Mouse (Mus musculus) frontal cortex, postnatal 25 days (tissue): ENCODE results near the gene Jmjd7.
A peak's percentile ranks its signal among the peaks of the same experiment; 100 is the strongest.

Source experiments
- DNase-seq, 2 experiments: peaks; one replicate each; pipeline ENCODE4 v3.0.0; 2022; ENCODE audit warnings: low spot score in 2 of 2

The Jmjd7 gene

DNA sequence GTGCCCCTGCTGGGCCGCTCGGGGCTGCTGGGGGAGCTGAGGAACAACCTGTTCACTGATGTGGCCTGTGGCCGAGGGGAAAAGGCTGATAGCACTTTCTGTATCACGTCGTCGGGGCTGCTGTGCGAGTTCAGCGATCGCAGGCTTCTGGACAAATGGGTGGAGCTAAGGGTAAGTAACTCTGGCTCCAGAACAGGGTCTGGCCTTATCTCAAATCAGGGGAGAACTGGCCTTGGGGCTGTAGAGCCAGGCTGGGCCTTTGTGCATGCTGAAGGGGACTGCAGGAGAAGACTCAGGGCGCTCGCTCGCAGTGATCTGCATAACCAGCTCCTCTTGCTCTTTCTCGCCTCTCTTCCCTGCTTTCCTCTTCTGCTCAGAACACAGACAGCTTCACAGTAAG is 14.4 kb upstream of the Jmjd7 start:
- DNase-seq: no peak

DNA sequence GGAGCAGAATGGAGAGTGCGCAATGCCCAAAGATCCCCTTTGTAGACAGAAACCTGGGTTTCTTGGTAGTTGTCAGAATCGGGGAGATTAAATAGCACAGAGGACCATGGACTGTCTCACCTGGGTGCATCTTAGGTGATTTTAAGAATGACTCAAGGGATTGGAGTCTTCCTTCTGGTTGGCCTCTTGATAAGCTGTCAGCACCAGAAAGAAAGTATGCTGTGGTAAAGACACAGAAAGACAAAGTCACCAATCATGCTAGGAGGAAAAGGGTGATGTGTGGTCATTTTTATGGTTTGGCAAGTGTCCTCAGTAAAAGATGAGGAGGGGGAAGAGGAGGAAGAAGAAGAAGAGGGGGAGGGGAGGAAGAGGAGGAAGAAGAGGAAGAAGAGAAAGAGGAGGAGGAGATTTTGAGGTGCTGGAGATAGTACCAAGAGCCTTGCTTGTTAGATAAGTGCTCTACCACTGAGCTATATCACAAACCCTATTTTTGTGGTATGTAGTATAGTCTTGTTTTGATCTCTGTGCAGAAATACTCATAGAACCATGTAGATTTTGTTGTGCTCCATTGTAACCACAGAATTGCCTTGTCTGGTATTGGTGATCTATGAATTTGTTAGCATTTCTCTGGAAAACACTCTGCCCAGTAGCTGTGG is 13.3 kb upstream of the Jmjd7 start:
- no peak for DNase-seq

DNA sequence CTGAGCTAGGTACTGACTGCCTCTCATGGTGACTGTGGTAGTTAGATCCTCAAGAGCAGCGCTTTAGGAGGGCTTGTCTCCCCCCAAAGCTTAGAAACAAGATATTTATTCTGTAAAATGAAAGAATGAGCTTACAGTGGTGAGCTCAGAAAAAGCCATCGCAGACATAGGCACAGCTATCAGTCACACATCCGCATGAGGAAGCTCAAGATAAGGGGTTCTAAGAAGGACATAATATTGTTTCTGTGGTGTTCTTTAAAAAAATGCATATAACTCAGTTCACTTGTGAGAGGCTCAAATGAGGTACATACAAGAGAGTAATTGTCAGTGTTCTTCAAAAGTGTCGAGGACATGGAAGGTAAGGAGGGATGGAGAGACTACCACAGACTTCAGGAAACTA is 11.4 kb upstream of the Jmjd7 start:
- no peak for DNase-seq

DNA sequence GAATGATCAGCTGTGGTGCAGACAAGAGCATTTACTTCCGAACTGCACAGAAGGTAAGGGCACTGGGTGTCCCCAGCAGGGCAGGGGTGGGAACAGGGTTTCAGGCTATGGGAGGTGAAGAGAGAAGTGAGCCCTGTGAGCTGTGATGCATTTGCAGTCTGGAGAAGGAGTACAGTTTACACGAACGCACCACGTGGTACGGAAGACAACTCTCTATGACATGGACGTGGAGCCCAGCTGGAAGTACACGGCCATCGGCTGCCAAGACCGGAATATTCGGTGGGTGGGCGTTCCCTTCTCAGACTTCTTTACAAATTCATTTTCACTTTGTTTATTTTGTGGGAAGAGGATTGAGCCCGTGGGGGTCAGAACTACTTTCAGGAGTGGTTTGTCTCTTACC is 9.7 kb upstream of the Jmjd7 start:
- no peak for DNase-seq

DNA sequence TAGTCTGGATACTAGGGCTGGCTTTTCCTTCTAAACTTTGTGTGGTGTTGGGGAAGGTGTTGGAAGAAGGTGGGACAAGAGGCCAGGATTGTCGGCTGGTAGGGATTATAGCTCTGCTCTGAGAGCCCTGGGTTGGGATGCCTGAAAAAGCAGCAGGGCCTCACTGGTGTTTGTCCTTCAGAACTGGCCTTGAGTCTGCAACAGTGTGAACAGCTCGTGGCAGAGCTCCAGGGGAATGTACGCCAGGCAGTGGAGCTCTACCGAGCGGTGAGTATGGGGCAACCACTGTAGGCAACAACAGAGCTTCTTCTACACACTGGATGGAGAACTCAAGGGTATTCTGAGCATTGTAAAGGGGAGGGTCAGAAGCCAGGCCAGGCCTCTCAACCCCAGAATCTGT is 2.9 kb upstream of the Jmjd7 start:
- DNase-seq: no peak

DNA sequence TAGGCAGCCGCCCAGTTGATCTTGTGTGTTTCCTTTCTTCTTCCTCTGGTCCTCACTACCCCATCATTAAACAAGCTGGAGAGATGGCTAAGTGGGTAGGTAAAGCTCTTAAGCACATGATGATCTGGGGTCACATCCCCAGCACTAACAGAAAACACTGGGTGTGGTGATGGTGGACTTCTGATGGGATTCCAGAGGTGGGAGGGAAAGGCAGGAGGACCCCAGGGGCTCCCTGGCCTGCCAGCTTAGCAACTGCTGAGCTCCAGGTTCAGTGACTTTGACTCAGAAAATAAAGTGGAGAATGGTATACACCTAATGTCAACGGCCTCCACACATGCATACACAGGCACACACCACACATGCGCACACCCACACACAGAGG is 658 bp downstream of the Jmjd7 start:
- DNase-seq: no peak

DNA sequence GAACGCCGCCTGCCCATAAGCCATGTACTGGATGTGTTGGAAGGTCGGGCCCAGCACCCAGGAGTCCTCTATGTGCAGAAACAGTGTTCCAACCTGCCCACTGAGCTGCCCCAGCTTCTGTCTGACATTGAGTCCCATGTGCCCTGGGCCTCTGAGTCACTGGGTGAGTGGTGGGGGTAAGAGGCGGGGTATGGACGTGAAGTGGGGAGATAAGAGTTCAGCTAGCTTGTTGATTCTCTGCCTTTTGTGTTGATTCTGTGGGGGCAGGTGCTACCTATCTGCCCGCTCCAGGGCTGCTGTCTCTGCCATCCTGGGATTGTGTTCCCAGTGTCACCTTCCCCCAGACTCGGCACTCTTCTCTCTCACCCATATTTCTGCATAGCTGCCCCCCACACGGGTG is 3.1 kb downstream of the Jmjd7 start:
- DNase-seq: no peak

DNA sequence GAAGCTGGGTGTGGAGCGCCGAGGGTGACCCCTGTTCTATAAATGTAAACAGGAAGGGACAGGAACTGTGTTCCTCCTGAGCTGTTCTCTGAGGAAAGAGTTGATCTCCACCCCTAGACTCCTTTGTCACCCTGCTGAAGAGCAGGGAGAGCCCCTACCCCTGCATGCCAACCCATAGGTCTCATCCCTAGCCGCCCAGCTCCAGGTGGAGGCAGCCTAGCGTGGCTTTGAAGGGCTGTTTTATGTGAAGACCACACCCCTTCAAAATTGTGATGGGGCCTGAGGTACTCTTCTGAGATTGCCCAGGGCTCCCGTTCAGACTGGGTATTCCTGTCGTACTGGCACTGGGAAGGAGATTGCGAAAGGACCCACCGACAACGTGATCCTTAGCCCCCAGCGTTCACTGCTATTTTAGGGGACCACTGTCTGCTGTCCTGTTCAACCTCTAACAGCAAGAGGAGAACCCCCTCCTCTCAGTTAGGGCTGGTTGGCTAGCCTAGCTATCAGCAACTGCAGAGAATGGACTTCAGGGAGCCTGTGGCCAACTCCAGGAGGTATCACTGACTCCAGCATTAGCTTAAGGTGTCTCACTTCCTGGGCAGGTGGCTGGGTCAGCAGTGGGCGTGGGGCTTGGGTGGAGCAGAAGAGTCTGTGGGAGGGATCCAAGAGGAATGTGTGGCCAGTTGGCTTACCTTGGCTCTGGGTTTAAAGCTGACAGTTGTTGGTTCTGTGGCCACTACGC is 5.6 kb downstream of the Jmjd7 start, which contains the start of gene Pla2g4b:
TSS of gene Pla2g4b (plus strand) at position 692 of the 742 bp plus-strand sequence.
- DNase-seq: no peak

DNA sequence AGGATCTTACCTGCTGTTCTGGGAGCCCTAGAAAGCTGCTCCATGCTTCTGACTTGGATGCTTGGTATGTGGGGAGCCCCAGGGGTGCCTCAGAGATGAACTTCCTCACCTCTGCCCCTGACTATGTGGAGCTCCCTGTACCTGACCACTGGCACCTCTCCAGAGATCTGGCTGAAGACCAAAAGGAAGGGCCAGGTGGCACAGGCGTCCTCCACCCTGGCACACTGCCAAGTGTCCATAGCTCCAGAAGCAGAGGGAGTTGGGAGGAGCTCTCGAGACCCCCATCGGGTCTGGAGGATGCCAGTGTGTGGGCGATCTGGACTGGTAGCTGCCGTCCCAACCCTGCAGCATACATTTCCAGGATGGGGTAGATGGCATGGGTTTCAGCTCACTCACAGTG is 6.4 kb downstream of the Jmjd7 start:
- DNase-seq: no peak

DNA sequence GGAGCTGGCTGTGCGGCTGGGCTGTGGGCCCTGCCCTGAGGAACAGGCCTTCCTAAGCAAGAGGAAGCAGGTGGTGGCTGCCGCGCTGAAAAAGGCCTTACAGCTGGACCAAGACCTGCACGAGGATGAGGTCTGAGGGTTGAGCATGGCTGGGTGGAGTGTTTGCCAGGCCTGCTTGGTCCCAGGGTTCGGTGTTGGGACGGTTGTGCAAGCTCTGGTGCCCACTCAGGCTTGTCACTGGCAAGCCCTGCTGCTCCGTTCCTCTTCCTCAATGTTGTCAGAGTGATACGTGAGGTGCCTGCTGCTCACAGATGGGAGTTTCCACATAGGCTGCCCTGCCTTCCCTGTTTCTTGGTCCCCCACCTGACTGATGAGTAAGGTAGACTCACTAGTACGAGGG is 10.5 kb downstream of the Jmjd7 start:
- DNase-seq: no peak

DNA sequence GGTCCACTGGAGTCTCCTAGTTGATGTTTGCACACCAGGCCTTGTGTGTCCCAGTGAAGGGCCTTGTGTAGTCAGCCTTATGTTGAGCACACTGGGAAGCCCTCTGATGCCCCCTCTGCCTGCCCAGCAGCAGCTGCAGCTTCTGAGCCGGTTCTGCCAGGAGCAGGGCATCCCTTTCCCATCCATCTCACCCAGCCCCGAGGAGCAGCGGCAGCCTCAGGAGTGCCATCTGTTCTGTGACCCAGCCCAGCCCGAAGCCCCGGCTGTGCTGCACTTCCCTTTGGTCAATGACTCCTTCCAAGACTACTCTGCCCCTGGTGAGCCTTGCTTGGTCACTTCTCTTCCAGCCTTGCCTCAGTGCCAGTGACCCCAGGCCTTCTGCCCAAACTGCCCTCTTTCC is 13.7 kb downstream of the Jmjd7 start:
- no peak for DNase-seq

DNA sequence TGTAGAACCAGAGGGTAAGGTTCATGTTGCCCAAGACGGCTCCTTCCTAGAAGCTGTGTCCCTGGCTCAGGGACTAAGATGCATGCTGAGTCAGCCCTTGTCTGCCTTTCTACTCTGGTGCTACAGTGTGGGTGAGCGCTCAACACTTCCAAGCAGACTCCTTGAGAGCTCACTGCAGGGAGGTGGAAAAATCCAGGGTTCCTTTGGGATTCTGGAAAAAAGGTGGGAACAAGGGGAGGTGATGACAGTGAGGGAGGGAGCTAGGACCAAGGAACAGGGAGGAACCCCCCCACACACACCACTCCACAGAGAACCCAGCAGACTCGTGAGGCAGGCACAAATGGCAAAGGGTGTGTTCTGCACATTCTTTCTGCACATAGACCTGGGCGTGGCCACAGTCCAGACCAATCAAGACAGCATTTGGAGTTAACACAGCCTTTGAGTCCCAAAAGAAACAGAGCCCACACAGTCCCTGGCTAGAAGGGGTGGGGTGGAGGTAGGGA is 16.9 kb downstream of the Jmjd7 start:
- peak in 1 of 2 experiments; percentile 36 for DNase-seq

DNA sequence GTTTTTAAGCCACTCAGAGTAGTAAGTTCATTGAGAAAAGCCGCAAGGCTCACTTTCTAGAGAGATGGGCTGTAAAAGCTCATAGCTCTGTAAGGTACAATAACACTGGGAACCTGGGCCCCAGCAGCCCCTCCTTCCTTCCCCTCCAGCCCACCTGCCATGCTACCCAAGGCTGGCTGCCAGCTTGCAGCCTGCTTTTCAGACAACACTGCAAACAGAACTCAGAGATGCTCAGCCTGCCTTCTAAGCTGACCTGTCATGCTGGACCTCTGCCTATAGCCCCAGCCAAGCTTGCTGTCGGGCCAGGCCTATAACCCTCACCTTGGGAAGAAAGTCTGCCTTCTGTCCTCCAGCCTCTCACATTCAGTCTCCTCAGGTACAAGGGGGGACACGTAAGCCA is 17.4 kb downstream of the Jmjd7 start:
- DNase-seq: no peak

DNA sequence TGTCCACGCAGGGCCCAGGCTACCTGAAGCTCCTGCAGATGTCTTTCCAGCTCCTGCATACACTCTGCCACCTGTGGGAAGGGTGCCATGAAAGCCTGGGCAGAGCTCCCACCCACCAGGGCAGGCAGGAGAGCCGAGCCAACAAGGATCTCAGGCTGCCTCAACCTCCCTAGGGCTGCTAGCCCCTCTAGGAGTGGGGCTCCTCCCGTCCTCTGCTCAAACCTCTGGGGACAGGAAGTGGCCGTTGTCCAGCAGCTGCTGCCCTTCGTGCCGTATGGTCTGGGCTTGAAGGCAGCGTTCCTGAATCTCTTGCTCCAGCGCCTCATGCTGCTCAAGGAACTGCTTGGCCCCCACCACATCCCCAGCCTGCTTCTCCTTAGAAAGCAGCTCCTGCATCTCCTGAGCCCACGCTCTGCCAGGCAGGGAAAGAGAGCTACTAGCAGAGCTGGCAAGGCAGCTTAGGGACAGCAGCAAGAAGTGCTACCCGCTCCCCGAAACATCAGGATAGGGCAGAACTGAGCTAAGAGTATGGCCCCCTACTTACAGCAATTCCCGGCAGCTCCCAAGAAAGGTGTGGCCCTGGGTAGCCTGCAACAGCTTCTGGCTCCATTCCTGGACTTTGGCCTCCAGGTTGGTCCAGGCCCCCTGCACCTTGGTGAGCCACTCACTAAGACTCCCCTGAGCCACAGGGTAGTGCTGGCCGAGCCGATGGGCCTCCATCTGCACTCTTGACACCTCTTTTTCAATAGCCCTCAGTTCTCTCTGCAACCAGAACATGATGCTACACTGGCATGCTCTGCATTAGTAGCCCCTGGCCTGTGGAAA is 19.4 kb downstream of the Jmjd7 start:
- DNase-seq: peak; percentile 34 to 40

DNA sequence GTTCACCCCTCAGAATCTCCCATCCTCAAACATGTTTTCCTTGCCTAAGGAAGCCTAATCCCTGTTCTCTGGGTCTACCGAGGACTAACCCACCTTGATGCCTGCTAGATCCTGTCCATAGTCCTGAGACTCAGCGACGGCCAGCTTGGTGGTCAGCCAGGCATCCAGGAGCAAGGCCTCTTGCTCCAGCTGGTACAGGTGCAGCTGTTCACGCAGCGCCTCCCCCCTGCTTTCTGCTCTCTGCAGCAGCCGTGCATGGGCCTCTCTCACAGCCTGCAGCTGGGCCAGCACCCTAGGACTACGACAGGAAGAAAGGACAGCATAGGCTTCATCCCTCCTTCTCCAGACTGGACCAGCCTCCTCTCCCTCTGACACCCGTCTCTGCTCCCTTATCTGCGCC is 20.9 kb downstream of the Jmjd7 start:
- DNase-seq: no peak

DNA sequence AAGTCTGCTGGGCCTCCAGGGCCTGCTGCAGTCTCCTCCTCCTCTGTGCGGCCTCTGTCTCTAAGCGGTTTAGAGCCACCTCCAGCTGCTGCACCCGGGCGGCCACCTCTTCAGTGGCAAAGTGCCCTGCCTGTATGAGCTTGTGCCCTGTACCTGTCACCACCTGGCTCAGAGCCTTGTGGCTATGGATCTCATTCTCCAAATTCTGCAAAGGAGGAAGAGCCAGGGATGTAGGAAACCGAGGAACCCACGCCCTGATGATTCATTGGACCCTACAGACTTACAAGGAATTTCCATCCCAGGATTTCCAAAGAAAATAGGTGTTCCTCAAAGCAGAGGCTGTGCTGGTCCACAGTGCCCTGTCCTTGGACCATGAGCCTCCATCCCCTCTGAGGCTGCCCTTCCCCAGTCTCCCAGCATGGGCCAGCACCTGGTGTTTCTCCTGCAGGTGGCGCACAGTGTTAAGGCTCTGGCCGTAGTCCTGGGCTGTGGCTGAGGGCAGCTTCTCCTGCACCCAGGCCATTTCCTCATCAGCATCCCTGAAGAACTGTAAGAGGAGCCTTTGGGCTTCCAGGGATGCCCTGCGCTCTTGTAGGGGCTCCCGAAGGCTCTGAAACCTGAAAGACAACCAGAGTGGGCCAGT is 22.5 kb downstream of the Jmjd7 start:
- no peak for DNase-seq

DNA sequence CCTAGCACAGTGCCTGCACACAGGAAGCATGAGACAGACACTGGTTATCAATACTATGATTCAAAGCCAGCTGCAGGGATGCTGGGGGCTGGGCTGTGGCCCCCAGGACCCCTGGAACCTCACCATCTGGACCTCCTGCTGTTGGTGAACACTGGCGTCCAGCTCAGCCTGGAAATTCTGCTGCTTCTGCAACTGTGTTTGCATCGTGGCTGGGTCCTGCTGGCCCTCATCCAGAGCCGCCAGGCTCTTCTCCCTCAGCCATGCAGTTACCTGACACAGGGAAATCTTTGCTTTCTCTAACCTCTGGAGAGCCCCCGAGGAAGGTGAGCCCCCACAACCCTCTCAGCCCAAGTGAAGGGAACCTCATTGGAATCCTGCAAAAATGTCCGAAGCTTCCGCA is 24.1 kb downstream of the Jmjd7 start:
- DNase-seq: no peak

DNA sequence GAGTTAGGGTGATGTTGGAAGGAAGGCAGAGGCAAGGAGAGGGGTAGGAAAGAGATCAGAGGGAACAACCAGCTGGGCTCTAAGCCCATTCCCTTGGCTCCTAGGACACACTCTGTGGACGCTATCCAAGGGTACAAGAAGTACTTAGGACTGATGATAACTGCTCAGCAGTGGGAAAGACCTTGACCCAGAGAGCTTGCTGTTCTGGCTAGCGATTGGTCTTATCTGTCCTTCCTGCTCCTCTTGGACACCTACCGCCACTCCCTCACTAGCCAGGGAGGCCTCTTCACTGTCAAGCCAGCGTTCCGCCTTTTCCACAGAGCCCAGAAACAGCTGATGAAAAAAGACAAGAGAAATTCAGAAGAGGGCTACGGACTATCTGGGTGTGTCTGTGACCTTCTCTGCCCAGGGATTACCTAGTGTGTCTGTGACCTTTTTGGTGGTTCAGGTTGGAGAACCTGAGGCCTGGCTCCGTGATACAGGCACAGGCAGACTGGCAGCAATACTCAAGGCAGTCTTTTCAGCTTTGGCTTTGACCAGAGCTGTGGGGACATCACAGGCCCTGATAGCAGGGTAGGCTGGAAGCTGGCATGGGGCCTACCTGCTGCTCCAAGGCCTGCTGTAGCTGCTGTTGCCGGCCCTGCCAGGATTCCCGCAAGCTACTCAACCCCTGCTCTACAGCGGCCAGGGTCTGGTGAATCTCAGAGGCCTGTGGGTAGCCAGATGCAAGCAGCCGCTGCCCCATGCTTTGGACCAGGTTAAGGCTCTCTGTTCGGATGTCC is 27.7 kb downstream of the Jmjd7 start:
- no peak for DNase-seq

DNA sequence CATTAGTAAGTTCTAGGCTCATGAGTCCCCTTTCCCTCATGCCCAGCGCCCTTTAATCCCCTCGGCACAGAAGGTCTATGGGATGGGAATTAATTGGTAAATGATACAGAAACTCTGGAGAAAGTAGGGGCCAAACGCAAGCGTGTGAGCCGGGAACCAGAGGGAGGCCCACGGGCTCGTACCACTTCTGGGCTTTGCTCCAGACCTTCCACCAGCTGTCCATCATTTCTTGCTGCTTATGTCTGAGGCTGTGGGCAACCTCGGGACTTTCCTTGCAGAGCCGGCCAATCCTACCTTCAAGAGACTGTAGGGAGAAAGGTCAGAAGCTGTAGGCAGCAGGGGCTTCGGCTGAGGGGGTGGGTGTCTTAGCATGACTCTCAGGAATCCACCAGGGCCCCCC is 28.6 kb downstream of the Jmjd7 start:
- no peak for DNase-seq

DNA sequence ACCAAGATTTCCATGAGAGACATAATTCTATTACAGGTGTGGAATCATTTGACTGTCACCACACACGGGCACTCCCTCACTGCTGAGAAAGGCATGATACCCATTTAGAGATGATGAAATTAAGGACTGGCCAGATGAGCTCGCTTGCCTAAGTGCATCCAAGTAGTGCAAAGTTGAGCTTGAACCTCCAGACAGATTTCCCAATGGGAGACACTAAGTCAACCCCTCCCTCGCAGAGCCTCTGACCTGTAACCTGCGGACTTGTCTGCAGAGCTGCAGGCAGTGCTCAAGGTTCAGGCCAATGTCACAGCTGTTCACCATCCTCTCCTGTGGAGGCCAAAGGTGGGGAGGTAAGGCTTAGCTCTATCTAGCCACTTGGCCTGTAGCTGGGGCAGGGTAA is 31.5 kb downstream of the Jmjd7 start:
- DNase-seq: no peak

DNA sequence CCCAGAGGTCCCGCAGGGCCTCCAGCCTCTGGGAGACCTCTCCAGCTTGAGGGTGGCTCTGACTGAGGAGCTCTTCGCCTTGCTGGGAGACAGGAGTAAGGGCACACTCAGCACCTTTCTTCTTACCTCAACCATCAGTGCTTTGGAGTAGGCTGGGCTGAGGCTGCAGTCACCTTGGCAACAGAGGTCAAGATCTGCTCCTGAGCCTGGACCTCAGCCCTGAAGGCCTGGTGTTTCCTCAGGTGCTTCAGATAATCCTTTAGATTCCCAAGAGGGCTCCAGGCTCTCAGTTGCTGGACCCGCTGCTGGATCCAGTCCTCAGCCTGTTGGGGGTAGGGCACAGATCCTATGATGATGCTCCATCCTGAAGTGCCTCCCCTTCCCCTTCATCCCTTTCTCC is 32.2 kb downstream of the Jmjd7 start:
- DNase-seq: no peak
